Mouse (Mus musculus) granulocyte monocyte progenitor cell, adult 5-6 weeks (primary cell): ENCODE measurements around the gene Zbtb20. TPM values are rescaled to one million over a fixed set of nuclear protein-coding genes. Genes with fewer than 3 reads are reported as not detected.

Source experiments
- ATAC-seq: replicated peaks from 2 replicates; pipeline ENCODE4 v1.8.0; 2016; ENCODE audit warnings: mild to moderate bottlenecking, moderate TSS enrichment, inconsistent platforms; ENCODE audit not compliant: poor library complexity, severe bottlenecking
- total RNA-seq, 2 experiments: library from RNA; stranded (forward) in 1 of 2; stranded (reverse) in 1 of 2; fragments of 200-712, 200-1000 nt in 1 of 2; fragments of >200 nt in 1 of 2; fragmentation: Nextera tagmentation in 1 of 2; gene quantifications; 2 replicates each; pipeline ENCODE4 v1.2.3; 2014 to 2017

The Zbtb20 gene
- total RNA-seq, 2 experiments from 2014 or later, result 6.7 to 22.0 TPM

DNA sequence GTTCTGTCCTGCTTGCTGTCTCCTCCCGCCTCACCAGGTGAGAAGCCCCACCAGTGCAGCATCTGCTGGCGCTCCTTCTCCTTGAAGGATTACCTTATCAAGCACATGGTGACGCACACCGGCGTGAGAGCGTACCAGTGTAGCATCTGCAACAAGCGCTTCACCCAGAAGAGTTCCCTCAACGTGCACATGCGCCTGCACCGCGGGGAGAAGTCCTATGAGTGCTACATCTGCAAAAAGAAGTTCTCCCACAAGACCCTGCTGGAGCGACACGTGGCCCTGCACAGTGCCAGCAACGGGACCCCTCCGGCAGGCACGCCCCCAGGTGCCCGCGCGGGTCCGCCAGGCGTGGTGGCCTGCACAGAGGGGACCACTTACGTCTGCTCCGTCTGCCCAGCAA lies 742.6 kb downstream of the Zbtb20 start:
- no peak for ATAC-seq

DNA sequence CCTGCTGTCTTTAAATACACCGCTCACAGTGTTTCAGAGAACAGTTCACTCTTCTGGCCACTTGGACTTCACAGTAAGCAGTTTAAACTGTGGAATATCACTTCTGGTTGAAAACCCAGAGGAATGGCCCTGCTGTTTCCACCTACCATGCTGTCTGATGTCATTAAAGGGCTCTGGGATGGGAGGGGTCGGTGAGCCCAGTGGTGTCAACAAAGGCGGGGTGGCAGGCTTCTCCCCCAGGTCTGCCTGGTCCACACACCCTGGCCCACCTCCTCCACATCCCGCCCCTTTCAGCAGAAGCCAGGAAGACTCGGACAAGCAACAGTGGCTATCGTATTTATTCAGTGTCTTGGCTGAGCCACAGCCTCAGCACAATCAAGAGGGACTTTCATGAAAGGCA lies 743.6 kb downstream of the Zbtb20 start:
- no peak for ATAC-seq

DNA sequence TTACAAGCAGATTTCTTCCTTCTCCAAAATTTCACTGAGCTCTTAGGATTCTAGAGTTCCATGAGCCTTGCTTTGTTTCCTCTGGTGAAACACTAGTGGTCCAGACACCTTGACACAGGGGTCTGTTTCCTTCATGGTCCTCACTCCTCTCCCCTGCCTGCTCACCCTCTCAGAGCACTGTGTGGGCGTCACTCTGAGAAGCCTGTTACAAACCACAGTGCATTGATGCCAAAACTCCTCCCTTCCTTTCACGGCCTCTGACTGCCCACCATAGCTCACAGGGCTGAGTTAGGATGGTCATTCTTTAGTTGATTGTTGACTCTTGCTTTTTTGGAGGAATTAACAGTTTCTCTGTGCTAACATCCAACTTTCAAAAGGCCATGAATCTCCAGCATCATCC lies 744.7 kb downstream of the Zbtb20 start:
- no peak for ATAC-seq

DNA sequence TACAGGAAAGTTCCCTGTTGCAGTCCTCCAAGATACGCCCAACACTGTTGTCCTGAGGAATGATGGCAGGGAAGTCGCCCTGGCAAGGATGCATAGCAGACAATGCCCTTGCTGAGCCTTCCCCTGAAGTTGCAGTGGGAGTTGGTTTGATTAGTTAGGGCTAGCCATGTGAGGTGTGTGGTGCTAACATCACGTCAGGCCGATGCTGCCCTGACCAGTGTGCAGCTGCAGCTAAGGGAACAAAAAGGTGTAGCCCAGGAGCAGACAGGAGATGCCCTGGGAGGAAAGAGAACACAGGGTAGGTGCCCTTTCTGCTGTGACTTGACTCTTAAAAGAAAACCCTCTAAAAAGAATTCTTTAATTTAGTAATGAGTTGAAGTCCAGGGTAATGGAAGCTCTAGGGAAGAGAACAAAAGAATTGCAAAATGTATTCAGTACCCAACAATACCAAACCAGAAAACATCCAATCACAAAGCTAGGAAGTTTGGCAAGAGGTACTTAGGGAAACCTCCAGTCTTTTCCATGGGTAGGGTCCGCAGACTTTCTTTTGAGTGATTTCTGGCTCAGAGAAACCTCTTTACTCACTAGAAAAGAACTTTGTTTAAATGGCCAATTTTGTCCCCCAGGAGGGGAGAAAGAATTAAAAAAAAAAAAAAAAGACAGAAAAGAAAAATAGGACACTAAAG lies 747.8 kb downstream of the Zbtb20 start:
- ATAC-seq, result no peak

DNA sequence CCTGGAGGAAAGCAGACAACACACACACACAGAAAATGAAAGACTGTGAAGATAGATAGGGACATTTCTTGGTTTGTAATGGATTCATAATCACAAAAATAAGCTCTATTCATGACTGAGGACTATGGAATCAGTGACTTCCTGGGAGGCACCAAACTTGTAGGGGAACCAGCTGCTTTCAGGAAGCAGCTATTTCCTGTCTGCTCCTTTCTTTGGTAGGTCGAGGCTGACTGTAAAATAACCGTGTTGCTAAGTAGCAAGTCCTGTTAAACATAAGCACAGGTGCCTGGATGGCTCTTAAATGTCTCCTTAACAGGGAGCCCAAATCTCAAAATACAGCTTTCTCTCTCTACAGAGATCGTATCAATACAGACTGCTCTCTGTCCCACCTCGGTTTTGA lies 749.2 kb downstream of the Zbtb20 start:
- ATAC-seq, result no peak

DNA sequence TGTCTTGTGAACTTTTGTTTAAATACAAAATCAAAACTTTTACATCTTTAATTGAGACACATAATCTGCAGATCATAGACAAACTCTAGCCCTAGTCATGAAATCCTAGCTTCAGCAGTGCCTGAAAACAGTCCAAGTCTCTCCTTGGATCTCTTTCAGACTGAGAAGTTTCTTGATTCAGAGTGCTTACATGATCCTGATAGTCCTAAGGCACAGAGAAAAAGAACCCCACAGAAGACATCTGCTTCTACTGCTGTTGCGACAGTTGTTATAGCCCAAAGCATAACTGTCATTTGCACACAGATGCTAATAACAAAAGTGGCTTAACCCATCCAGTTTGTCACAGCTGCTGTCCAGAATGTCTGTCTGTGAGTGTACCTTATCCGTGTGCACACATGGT lies 749.6 kb downstream of the Zbtb20 start:
- ATAC-seq, result peak; percentile 12; the same call in 1 of the 2 replicates

DNA sequence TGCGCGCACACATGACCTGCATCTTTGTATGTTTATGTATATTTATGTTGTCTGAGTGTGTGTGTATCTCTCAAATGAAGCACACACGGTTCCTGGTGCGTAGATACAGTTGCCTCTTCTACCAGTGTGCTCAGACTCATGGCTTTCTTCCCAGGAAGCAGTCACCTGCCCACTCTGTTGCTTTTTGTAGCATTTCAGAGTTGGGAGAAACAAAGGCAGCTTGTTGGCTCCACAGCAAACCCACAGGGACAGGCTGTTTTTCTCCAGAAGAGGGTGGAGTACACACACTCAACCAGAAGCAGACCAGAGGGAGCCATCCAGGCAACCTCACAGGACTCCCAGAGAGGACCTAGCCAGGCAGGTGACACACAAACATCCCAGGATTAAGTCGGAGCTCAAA lies 750.3 kb downstream of the Zbtb20 start:
- no peak for ATAC-seq

DNA sequence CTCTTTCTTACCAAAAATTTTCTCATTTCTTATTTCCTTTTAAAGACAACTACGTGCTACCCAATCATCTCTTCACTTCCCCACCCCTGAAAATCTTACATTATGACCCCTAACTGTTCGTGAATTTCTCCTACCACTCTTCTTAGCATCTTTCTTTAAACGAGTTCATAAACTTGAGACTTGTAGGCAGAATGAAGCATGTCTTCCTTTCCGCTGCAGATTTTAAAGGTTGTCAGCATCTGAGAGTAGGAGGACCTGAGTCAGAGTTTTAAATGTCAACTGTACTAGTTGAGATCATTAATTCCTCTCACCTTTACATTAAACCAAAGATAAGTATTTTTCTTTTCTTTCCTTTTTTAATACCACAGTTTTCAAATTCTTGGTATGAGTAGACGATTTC lies 753.0 kb downstream of the Zbtb20 start:
- ATAC-seq, result no peak

DNA sequence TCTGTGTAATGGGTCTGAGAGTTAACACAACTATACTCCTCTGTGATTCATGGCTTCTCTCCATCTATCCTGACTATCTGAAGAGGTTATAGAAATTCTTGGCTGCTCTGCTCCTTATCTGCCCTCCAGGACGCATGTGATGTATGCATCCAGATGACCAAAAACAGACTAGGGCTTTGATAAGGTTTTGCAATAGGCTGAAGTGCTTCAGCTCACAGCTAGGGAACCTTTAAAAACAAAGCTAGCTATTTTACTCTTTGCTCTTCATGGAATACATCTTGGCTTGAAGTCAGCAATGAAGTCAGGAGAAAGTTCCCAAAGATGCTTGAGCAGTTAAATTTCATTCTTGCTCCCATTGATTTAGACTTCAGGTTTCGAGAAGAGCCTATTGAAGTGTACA lies 756.1 kb downstream of the Zbtb20 start:
- no peak for ATAC-seq

DNA sequence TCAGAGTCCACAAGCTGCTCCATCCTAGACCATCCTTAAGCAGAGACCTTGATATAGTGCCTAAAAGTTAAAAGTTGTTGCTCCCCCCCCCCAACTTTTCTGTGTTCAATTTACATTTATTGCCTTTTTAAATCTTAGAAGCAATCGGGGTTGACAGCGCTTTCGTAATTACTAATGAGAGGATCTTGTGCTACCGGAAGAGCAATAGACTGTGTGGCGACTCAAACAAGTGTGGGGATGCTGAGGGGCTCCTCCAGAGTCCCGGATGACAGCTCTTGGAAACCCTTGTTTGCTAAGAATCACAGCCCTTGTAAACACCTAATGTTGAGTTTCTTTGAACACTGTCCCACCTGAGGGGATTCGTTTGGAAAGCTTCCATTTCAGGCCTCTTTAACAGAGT lies 758.4 kb downstream of the Zbtb20 start:
- ATAC-seq, result no peak

DNA sequence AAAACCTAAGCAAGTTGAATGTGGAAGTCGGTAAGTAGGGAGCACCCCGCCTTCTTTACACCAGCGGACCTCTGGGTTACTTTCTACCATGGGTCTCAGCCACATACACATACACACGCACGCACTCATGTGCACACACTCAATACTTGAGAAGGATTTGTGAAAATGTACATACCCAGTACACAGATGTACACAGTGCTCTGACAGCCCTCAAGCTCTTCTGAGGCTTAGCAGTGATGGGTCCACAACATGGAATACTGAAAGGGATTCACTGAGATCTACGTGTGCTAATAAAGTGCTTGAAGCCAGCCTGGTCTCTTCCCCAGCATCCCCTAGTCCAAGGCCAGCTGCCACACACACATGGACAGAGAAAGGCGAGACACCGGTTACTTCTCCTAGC lies 761.6 kb downstream of the Zbtb20 start:
- ATAC-seq, result no peak

DNA sequence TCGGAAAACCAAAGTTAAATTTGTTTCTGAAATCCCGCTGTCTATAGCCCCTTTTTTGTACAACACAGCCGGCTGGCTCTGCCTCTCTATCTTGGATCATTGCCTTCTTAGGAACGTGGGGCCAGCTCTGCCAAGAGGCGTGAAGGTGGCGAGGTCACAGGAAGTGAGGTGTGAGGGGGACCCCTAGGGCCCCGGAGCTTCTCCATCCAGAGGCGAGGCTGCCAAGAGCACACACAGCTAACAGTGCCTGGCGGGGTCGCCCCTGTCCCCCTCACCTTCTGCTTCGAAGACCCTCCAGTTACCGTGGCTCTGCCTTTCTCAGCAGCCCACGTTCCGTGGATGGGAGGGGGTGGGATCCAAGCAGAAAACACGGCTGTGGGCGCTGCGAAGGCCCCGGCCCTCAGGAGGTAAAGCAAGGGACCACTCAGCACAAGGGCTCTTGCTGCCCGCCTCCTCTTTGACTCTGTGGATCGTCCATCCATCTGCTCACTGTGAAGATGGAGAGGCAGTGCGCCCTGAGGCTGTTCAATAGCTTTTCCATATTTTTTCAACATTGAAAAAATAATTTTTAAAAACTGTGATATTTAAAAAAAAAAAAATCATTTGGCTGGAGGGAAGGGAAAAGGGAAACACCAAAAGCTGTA lies 762.8 kb downstream of the Zbtb20 start:
- no peak for ATAC-seq

DNA sequence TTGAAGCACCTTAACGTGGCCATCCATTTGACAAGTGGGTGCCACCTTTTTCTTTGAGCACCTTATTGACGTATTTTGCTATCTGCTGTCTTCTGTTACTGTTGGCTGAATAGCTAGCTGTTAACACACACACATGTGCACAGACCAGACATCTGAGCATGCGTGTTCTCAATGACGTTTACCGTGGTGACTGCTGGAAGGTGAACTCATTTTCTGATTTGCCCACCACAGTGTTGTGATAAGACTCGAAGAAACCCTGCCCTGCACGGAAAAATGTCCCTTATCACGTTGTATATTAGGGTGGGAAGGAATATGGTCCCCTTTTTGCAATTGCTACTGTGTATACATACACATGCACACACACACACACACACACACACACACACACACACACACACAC lies 765.5 kb downstream of the Zbtb20 start:
- ATAC-seq, result no peak

DNA sequence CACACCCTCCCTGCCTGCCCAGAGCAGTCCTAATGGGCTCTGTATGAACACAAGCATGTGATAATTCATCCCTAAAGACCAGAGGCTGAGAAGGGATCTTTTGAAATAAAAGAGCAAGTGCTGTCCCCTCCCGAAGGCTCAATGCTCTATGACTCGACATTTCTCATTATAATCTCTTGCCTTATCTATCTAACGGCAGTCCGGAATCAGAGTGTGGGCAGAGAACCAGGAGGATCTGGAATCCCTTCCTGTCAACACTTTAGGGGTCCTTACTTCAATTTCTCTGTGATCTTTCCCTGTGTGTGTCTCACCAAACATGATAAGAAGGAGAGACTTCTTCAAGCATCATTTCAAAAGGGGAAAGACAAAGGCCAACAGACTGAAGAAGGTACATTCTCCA lies 770.2 kb downstream of the Zbtb20 start:
- ATAC-seq, result no peak

DNA sequence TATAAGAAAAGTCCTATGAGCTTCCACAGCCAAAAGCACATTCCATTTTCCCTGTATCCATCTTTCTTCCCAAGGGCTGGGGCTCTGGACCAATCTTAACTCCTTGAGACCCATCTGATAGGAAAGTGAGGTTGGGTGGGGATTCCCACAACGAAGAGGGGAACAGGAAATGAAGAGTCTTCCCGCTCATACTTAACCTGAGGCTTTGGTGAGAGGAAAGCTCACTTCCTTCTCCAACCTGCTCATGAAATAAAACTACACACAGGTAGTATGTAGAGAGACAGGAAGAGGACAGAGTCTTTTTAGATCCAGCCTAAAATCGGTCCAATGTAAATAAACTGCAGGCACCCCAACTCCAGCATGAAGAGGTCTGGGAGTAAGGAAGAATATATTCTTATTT lies 771.3 kb downstream of the Zbtb20 start:
- no peak for ATAC-seq

DNA sequence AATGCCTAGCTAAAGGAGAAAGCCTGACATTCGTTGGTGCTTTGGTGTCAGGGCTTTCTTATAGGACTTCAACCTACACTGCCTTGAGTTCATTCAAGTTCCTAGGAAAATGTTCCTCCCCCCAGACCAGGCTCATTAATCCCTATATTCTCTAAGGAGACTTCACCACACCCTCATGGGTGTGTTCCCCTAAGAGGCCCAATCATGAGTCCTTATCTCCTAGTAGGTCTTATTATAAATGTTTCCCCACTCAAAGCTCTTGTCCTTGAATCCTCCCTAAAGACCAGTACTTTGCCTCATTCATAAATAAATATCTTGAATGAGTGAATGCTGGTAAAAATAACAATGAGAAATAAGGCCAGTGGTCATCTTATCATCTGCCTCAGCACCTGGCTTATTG lies 772.0 kb downstream of the Zbtb20 start:
- ATAC-seq, result no peak

DNA sequence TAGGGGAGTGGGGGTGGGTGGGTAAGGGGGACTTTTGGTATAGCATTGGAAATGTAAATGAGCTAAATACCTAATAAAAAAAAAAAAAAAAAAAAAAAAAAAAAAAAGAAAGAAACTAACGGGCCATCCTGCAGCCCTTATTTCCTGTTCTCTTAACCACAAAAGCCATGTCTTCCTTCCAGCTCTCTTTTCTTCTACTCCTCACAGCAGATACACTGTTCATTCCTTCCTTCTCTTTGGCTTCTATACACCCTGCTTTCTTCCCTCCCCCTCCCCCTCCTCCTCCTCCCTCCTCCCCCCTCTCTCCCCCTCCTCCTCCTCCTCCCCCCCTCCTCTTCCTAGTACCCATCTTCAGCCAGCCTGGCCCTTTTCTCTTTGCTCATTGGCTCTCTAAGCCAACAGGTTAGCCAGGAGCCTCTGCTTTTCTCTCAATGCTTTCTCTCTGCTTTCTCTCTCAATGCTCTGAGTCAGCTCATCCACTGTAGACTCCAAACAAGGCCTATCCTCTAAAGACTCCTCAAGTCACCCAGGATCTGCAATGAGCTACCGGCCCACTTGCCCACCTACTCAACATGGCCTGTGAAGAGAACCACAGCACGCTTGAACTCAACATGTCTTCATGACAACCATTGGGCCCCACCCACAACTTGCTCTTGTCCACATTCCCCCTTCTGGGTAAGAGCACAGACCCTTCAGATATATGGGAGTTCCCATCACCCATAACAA lies 774.8 kb downstream of the Zbtb20 start:
- no peak for ATAC-seq

DNA sequence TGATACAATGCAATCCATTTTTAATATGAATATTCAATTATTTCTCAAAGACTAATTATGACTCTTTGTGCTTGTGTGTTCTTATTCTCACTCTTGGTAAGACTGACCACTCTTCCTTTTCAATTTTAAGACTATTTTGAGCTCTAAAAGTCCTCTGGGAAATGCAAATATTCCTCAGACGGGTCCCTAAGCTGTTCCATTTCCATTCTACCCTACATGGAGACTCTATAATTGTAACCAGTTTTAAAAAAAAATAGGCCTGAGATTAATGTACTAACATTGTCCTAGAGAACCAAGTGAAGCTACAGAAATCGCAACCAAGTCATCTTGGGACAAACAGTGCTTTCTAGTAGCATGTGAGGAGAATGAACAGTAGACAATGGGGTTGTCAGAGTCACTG lies 777.6 kb downstream of the Zbtb20 start:
- no peak for ATAC-seq

DNA sequence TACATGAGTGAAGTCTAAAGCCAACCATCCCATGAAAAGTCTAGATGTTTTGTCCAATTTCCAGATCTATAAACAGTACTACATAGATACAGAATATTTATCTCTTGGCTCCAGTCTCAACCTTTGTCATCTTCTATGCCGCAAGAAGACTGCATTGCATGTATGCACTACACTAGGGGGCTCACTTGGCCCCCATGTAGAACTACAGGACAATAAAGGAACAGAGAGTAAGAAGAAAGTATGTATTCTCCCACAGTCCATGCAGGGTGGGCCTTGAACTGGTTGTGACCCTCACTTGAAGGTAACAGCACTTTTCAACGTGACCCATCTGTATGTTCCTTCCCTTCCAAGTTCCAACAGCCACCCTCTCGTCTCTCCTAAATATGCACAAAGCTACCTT lies 778.6 kb downstream of the Zbtb20 start:
- ATAC-seq, result no peak

DNA sequence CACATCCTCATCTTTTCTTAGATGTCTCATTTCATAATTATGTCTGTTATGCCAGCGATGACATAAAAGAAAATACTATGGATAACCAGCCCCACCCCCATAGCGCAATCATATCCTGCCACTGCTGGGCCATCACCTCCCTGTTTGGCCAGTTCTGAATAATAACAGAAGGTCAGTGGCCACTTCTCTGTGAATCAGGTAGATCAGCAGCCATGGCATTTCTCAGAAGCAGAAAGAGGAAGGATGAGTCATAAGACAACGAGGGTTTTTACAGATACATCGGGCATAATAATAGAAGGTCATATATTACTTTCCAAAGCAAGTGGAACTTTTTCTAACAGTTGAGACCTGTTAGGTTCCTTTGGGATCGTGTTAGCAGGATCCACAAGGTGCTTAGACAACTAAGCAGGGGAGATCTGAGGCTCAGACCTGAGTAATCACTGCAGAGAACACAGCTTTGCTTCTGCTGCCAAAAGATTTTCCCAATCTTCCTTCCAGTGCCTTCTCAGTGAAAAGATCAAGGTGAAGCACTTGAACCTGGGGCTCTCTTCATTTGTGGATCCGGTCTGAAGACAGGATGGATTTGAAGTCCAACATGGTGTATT lies 779.6 kb downstream of the Zbtb20 start:
- ATAC-seq, result peak; percentile 71

DNA sequence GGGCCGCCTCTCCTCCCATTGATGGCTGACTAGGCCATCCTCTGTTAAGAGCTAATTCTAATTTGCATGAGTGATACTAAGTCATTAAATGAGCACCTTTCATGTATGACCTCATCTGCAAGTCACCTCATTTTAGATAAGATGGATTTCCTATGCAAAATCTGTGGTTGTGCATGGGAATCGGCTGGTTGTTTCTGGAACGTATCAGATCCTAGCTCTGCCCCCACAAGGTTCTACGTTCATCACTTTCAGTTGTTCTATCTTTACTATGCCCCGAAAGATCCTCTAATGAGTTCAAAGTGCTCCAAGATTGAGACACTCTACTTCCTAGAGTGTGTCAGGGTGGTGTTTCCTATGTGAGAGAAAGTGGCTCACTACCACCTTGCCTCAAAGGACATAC lies 785.9 kb downstream of the Zbtb20 start:
- no peak for ATAC-seq
